Mouse (Mus musculus) megakaryocyte-erythroid progenitor cell, adult 5-6 weeks (primary cell): ENCODE measurements at regions not wholly inside any gene's neighbourhood (a gene's known extent, or its start where the extent isn't known, plus 50 kb on each side); places are given as distances from the start of the nearest gene placed in this dataset.

ENCODE experiments used
- ATAC-seq: replicated peaks from 2 replicates; pipeline ENCODE4 v1.8.0; 2016; ENCODE audit warnings: mild to moderate bottlenecking, inconsistent platforms; ENCODE audit not compliant: severe bottlenecking, poor library complexity, low FRiP score, low TSS enrichment

DNA sequence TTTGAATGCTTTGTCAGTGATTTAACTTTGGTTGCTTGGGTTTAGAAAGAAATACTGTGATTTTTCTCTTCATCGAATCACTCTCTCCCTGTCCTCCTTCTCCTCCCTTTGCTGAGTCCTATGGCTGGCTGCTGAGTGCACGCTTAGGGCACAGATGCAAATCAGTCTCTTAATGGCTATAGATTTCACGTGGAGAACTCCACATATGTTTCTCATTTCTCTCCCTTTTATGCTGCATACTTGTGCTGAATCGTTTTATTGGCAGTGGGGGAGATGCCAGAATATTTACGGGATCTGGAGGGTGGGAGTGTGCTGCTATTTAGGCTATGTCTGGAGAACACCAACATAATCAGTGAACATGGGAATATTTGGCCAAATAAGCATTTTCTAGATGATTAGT is 118.8 kb upstream of the Rnd3 start:
- no peak for ATAC-seq

DNA sequence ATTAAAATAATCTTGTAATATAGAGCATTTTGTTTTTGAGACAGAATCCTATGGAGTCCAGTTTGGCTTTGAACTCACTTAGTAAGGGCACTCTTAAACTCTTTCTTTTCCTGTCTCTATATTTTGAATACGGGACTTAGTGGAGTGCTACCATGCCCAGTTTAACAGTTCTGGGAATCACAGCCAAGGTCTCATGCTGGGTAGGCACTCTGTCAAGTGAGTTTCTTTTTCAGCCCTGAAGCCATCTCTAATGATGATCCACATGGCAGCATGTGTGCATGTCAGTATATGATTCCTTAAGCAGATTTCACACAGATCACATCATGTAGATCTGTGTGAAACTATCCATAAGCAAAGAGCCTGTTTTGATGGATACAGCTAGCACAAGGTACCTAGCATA is 113.6 kb upstream of the Rnd3 start:
- no peak for ATAC-seq

GRCm38 (mm10) chr2:51250798-51251197 is 101.9 kb upstream of the Rnd3 start:
- no peak for ATAC-seq

DNA sequence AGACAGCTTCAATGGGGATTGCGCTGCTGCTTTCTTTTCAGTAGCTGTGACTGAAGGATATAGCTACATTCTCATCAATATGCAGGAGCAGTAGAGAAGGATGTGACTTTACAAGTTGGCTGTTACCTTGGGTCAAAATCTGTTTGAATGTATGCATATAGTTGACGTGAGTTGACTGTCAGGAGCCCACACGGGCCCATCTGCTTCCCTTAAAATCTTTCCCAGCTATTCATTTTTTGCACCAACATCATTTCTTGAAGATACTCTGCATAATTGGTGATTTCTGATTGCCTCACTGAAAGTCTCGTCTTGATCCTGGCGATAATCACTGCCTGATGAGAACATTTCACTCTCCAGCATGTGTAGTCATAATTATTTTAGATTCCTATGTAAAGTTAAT is 92.7 kb upstream of the Rnd3 start:
- no peak for ATAC-seq

GRCm38 (mm10) chr2:51240000-51240399 is 91.1 kb upstream of the Rnd3 start:
- no peak for ATAC-seq

DNA sequence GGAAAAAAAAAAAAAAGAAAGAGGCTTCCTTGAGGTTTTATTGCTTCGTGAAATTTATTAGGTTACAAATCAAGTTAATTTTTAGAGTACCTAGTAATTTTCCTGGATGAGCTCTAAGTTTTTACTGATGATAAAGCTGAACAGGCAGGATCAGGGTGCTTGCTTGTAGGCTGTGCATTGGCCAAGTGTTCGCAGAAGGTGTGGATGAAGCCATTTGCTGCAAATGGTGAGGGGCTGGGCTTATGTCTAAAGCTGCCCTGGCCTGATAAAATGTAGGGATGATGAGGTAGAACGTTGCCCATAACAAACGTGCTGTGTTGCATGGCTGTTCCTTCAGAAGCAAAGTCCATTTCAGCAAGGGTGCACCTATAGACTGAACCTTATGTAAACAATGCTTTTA is 90.1 kb upstream of the Rnd3 start:
- no peak for ATAC-seq

GRCm38 (mm10) chr2:51238131-51238931 is 89.4 kb upstream of the Rnd3 start:
- ATAC-seq = no peak

DNA sequence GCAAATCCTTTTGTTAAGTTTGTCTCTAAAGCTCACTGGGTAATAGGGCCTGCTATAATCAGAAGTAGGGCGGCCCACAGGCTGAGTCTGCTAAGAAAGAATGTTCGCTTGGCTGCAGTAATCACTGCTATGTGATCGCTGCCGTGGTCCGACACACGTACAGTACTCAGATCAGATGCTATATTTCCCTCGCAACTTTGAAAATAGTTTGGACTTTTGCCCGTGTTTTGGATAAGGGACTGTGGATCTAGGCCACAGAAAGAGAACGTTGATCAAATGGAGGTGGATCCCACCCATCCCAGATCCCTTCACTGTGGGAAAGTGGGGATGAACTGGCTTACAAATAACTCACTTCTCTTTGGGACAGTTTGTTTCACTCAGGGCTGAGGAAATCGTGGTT is 88.5 kb upstream of the Rnd3 start:
- ATAC-seq = no peak

DNA sequence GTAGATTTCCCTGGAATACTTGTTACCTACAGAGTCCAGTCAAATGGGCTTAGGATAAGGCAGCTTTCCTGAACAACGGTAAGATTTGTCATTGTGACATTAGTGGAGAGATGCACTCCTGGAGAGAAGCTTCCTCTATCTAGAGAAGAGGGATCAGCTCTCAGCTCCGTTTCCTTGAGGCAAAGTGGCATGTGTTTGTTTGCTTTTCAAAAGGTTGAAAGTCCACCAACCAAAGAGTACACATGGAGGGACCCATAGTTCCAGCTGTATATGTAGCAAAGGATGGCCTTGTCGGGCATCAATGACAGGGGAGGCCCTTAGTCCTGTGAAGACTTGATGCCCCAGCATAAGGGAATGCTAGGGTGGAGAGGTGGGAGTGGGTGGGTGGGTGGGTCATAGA is 87.9 kb upstream of the Rnd3 start:
- ATAC-seq = no peak

DNA sequence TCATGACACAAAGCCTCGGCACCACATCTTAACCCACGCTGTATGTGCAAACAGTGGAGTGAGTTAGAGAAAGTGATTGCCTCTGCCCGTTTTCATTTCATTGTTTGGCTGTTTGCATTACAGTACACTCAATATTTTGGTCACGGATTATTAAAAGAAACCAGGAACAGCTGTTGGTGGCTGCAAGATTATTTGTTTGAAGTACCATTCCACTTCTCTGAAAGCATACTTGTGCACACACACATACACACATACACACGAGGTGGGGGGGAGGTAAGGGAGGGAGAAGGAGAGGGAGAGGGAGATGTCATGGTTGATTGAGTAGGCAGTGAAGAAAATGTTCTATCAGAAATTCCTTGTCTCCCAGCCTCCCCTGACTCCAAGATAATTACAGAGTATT is 85.5 kb upstream of the Rnd3 start:
- no peak for ATAC-seq

DNA sequence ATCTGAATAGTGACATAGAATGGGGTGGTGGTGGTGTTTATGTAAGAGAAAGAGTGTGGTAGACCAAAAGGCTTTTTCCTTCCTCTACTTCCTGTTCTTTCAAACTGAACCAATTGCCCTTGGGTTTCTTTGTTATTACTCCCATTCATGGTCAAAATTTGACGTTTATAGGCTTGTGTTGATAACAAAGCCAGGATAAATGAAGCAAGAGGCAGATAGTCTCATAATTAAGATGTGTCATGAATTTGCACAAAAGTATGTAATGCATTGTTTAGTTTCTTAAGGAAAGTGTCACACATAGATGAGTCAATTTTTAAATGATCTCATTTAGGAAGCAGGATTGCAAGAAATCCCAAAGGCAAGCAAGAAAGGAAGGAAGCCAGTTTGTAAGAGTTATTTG is 73.9 kb upstream of the Rnd3 start:
- ATAC-seq = no peak

DNA sequence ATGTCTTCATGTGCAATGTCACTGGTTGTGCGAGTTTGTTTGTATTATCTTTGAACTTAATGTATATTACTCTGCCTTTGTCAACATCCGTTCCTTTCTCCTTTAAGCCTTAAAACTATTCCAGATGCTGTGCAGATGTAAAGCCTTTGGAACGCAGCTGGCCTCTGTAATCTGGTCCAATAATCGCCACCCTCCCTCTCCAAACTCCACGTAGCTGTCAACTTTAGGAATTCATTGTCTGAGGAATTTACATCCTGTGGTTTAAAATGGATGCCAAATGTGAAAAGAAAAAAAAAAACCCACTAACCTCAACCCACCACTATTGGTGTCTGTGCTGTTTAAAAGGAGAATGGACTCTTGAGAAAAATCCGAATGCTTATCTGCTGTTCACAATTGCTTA is 70.8 kb upstream of the Rnd3 start:
- ATAC-seq = no peak

DNA sequence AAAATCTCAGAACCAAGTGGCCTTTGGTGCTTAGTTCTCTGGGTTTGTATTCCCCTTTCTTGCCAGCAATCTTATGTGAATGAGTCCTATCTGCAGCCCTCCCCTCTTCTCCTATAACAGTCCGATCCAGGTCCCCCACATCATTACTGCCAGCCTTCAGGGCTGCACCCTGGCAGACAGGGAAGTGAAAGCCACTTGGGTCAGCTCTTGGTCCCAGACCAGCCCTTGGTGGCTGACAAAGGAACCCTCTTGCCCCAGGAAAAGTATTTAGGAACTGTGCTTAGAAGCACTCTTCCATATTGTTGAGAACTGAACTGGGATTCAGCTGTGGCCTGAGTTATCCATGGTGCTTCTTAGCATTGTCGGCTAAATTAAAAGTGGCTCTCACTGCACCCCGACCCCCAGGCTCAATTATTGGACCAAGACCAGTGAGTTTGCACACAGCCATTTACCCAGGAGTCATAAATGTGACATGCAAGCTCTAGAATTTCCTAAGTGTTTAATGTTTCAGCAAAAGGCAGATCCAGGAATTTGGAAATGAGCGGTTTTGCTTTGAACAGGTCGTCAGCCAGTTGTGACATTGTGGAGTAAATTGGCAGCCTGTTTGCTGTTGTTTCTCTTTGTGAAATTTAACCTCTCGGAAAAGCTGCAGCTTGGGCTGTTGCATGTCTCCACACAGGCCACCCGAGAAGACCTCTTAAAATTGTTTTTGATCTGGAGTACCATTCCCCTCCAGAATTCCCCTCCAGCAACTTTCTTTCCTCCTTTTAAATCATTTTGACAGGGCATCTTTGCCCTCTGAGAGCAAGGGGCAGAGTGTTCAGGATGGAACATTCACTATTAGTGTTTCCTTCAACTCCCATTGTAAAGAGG is 58.5 kb upstream of the Rnd3 start:
- ATAC-seq = no peak

DNA sequence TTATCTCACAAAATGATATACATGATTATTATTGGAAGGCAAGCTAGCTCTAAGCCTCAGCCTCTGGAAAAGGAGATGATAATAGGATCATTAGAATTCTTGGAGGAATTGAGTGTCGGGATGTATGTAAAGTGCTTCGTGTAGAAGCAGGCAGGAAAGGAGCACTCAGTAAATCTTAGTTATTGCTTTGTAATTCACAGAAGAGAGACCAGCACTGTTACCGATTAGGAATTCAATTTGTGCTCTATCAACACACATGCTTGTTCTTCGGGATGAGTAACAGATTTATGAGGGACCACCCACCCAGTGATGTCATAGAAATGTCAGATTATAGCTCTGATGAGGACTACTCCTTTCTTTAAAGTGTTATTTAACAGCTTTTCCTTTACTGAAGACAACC is 57.4 kb upstream of the Rnd3 start:
- no peak for ATAC-seq
